Mouse (Mus musculus): ENCODE measurements around the gene 2310050C09Rik.

Gene 2310050C09Rik

DNA sequence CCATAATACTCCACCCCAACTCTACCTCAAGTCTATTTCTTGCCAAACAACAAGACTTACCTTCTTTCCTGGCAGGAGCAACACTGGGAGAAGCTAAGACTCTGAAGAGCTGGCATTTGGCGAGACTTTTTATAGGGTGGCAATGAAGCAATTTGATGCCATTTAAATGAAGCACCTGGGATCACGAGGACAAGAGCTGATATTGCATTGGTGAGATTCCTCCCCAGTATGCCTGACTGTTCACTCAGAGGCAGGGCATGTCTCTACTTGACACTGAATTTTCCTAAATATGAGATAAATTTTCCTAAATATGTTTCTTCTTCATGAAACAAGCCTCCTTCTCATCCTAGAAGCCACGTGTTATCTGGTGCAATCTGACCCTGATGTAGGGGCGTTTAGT lies at the start of gene 2310050C09Rik:
TSS of gene 2310050C09Rik (minus strand) at position 101 of the 400 bp plus-strand sequence.
- no peak for DNase-seq (ENCODE audit: low read depth)

DNA sequence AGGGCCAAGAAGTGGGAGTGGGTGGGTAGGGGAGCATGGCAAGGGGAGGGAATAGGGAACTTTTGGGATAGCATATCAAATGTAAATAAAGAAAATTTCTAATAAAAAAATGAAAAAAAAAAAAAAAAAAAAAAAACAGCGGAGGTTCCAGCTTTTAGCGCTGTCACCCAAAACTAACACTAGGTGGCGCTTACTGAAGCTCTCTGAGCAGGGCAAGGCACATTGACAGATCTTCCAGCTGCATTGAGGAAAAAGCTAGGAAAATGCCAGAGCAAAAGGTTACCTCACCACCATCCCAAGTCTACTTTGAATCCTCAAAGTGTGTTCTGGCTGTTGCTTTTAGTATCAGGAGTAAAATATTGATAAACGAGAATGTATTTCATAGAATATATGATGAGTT lies 37.6 kb upstream of the 2310050C09Rik start:
- DNase-seq (ENCODE audit: low read depth): peak; percentile 3

DNA sequence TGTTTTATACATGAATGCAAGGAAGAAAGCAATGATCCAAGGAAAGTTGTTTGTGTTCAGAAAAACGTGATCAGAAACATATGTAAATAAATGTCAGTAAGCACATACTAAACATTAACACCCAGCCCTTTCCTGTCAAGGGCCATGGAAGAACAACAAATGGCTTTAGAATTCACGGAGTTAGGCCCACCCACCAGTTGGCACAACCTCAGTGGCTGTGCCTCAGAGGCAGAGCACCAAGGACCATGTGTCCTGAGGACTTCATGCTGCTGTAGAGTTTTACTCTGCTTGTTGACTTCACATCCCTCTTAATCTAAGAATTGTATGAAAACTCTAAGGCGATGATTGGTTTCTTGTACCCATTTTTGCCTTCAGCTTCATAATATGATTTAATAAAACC lies 35.2 kb upstream of the 2310050C09Rik start:
- no peak for DNase-seq (ENCODE audit: low read depth)

DNA sequence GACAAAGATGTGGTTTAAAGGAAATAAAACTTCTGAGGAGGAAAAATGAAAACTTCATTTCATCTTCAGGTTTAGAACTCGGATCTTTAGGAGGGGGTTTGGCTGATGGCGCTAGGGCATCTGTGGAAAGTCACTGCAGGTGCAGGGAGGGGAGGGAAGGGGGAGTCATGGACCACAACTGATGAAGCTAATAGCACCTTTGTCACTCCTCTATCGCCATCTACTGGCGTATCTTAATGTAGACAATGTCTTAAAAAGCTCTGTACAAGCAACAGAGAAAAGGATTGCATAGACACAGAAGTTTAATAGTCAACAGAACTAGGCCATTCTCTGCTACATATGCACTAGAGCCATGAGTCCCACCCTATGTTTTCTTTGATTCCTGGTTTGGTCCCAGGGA lies 33.6 kb upstream of the 2310050C09Rik start:
- peak; percentile 1 for DNase-seq (ENCODE audit: low read depth)

DNA sequence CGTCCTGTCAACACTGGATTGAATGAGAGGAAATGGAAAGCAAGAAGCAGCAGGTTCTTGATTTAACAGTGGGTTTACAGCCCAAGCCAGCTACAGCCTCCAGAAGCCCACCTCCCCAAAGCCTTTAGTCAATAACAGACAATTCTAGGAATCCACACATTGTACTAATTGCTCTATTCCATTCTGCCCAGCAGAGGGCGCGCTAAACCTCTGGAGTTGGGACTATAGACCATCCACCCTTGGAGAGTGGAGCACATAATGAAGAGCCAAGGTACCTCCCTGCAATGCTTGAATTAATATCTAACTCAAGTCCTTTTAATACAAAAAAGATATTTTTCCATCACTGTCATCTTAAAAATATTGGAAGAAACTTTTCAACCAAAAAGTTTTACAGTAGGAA lies 33.0 kb upstream of the 2310050C09Rik start:
- peak; percentile 7 for DNase-seq (ENCODE audit: low read depth)

DNA sequence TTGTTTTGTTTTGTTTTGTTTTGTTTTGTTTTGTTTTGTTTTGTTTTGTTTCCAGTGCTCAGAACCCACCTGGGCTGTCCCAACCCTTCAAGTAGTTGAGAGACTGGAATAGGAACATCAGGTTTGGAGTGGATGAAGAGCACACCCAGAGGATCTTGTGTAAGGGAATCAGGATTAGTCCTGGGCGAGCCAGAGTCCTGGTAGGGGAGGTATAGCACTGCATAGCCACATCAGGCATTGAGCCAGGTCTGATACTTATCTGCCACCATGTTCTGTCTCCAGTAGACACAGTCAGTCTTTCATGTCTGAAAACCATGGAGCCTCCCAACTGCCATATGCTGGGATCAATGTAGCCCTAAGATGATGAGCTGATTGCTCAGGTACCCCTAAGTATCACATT lies 24.5 kb upstream of the 2310050C09Rik start:
- no peak for DNase-seq (ENCODE audit: low read depth)

DNA sequence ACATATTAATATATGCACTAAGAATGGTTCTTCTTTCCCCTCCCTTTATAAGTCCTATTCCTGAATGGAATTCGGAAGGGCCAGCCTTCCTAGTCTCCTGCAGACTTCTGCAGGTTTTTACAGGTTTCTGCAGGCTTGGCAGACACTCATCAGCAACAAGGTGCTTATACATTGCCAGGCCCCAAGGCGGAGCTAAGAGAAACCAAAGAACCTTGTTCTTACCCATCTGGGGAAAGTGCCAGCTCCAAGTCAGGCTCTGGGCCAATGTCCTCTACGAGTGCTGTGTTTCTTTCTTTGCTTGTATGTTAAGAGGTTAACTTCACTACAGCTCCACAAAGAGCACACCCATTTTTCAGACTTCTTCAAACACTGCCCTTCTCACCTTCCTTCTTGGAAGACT lies 24.0 kb upstream of the 2310050C09Rik start:
- no peak for DNase-seq (ENCODE audit: low read depth)

DNA sequence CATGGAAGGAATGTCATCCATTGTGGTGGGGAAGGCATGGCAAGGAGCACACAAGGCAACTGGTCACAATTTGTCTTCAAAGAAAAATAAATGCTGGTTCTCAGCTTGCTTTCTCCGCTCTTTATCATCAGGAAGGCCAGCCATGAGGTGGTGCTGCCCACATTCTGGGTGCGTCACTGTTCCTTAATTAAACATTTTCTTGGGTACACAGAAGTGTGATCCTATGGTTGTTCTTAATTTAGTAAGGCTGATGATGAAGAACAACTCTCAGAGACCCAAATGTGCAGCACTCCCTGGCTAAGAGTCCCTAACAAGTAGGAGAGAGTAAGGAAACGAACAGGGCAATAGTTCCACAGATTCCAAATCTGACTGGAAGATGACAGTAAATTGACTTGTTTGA lies 4.2 kb upstream of the 2310050C09Rik start:
- DNase-seq (ENCODE audit: low read depth): no peak

DNA sequence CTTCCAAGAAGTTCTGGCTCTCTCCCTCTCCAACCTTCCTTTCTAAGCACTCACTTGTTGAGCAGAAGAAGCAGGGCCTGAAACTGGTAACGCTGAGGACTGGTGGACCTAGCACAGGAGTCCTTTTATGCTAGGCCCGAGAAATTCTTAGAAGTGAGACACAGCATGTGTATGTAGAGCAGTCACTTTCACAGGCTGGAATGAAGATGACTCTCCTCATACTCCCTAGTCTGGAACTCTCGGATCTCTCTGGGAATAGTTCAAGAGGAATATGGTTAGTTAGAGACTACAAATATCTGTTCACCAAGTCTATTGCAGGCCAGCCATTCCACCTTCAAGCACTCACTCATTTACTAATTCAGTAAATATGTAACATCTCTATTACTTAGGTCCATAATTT lies 18.8 kb downstream of the 2310050C09Rik start, which contains the start of gene Lce1l:
TSS of gene Lce1l (minus strand) at position 101 of the 400 bp plus-strand sequence.
- no peak for DNase-seq (ENCODE audit: low read depth)

DNA sequence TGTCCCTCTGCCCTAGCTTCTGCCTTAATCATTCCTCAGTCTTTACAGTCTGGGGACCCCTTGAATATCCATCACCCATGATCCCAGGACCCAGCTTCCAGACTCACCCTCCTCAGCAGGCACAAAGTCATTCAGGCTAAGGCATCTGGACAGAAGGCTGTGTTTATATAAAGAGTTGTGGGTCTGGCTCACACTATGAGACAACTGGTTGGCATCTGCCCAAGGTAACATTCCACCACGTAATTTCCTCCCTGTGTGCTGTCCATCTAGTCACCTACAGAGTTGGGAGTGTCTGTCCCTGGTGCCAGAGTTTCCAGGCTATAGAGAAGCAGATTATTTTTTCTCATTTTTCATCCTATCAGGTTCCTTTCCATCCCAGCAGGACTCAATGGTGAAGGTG lies 42.9 kb downstream of the 2310050C09Rik start, which contains the start of gene Kprp:
TSS of gene Kprp (minus strand) at position 140 of the 400 bp plus-strand sequence.
- DNase-seq (ENCODE audit: low read depth): no peak

DNA sequence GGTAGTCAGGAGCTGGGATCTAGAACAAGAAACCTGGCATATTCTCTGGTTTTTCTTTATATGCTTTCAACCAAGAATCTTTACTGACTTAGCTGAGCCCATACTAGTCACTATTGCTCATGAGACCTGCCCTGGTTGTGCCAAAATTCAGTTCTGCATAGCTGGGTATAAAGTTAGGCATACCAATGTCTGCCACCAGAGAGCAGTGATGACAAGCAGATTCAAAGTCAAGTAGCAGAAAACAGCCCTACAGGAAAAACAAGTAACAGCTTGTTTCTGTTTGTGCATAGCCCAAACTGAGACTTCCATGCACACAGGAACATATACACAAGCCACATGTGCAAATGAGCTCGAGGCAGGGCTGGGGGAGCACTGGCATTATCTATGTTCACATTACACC lies 44.2 kb downstream of the 2310050C09Rik start:
- no peak for DNase-seq (ENCODE audit: low read depth)

Data from induced T-regulatory cell, adult 2 months (primary cell).